Mouse (Mus musculus) left cerebral cortex, postnatal 4 days (tissue): ENCODE measurements at regions not wholly inside any gene's neighbourhood (a gene's known extent, or its start where the extent isn't known, plus 50 kb on each side); places are given as distances from the start of the nearest gene placed in this dataset.
"Not testable (repeated sequence)": the region's sequence is repeated elsewhere in the genome, so short reads cannot be mapped to it uniquely, and the experiment has no call there.

Experiments used
- DNase-seq: peaks from one replicate; pipeline ENCODE4 v3.0.0-alpha.2; 2022
- intact Hi-C: fragments of 180-260 bp; cut with DNase I; formaldehyde crosslinking; loops from one replicate; pipeline ENCODE4 v1.15.1; 2025

- intact Hi-C loops: no loop called here
Observed at GRCm38 (mm10) chr16:55758707-55759067, 80.0 kb downstream of the Nfkbiz start.

GRCm38 (mm10) chr16:55757952-55758706 lies 80.6 kb downstream of the Nfkbiz start:
- intact Hi-C loops: no loop called here
- no peak for DNase-seq

More at GRCm38 (mm10) chr16:55758707-55759067, 80.0 kb downstream of the Nfkbiz start:
- no peak for DNase-seq

- intact Hi-C loops, DNase-seq: not testable (repeated sequence)
Observed at GRCm38 (mm10) chr16:55757422-55757815, 81.3 kb downstream of the Nfkbiz start.

- no peak for DNase-seq
- intact Hi-C loops: no loop called here
Observed at GRCm38 (mm10) chr16:55756764-55757421, 81.8 kb downstream of the Nfkbiz start.

- intact Hi-C loops: no loop called here
- no peak for DNase-seq
Observed at GRCm38 (mm10) chr16:55755309-55755832, 83.3 kb downstream of the Nfkbiz start.

GRCm38 (mm10) chr16:55754092-55754763 lies 84.5 kb downstream of the Nfkbiz start:
- intact Hi-C loops: no loop called here
- DNase-seq: no peak

- intact Hi-C loops: no loop called here
- DNase-seq: no peak
Observed at GRCm38 (mm10) chr16:55753380-55753779, 85.3 kb downstream of the Nfkbiz start.

- intact Hi-C loops: no loop called here
Observed at GRCm38 (mm10) chr16:55747250-55747649, 91.4 kb downstream of the Nfkbiz start.

GRCm38 (mm10) chr16:55746159-55746558 lies 92.5 kb downstream of the Nfkbiz start:
- intact Hi-C loops: no loop called here
- no peak for DNase-seq

More at GRCm38 (mm10) chr16:55747250-55747649, 91.4 kb downstream of the Nfkbiz start:
- DNase-seq: no peak

GRCm38 (mm10) chr16:55745094-55745493 lies 93.6 kb downstream of the Nfkbiz start:
- DNase-seq: no peak
- intact Hi-C loops: no loop called here

- no peak for DNase-seq
- intact Hi-C loops: no loop called here
Observed at GRCm38 (mm10) chr16:55741099-55741863, 97.4 kb downstream of the Nfkbiz start.

- DNase-seq: no peak
- intact Hi-C loops: no loop called here
Observed at GRCm38 (mm10) chr16:55738741-55739140, 100.0 kb downstream of the Nfkbiz start.

GRCm38 (mm10) chr16:55735476-55735968 lies 103.2 kb downstream of the Nfkbiz start:
- no peak for DNase-seq
- intact Hi-C loops: no loop called here

- intact Hi-C loops: no loop called here
Observed at GRCm38 (mm10) chr16:55734301-55734700, 104.4 kb downstream of the Nfkbiz start.

GRCm38 (mm10) chr16:55733751-55734150 lies 104.9 kb downstream of the Nfkbiz start:
- no peak for DNase-seq
- intact Hi-C loops: no loop called here

More at GRCm38 (mm10) chr16:55734301-55734700, 104.4 kb downstream of the Nfkbiz start:
- no peak for DNase-seq

- intact Hi-C loops: no loop called here
- DNase-seq: no peak
Observed at GRCm38 (mm10) chr16:55731003-55731402, 107.7 kb downstream of the Nfkbiz start.

GRCm38 (mm10) chr16:55726538-55726937 lies 112.2 kb downstream of the Nfkbiz start:
- no peak for DNase-seq
- intact Hi-C loops: no loop called here

- peak; percentile 14 for DNase-seq
- intact Hi-C loops: no loop called here
Observed at GRCm38 (mm10) chr16:55720430-55720829, 118.3 kb downstream of the Nfkbiz start.

GRCm38 (mm10) chr16:55710017-55710416 lies 128.7 kb downstream of the Nfkbiz start:
- intact Hi-C loops: no loop called here
- DNase-seq: no peak

GRCm38 (mm10) chr16:55706502-55706901 lies 132.2 kb downstream of the Nfkbiz start:
- intact Hi-C loops: no loop called here

More at GRCm38 (mm10) chr16:55706502-55706901, 132.2 kb downstream of the Nfkbiz start:
- no peak for DNase-seq
